Mouse (Mus musculus): ENCODE data around the gene Hook2.

Hook2 gene

GRCm38 (mm10) chr8:84987388-84987787 is 3.0 kb upstream of the Hook2 start:
- in situ Hi-C loops (cut with MseI, MboI), result no loop called here

GRCm38 (mm10) chr8:84987903-84988302 is 2.5 kb upstream of the Hook2 start:
- in situ Hi-C loops (cut with MseI, MboI), result no loop called here

GRCm38 (mm10) chr8:84989311-84989731 is 1.1 kb upstream of the Hook2 start:
- in situ Hi-C loops (cut with MseI, MboI), result no loop called here

- in situ Hi-C loops (cut with MseI, MboI), result no loop called here
These were observed 593 bp upstream of the Hook2 start for GRCm38 (mm10) chr8:84989810-84990209.

GRCm38 (mm10) chr8:84990836-84991235 is 433 bp downstream of the Hook2 start:
- in situ Hi-C loops (cut with MseI, MboI), result no loop called here

- in situ Hi-C loops (cut with MseI, MboI), result no loop called here
These were observed 4.0 kb downstream of the Hook2 start for GRCm38 (mm10) chr8:84994375-84994774.

- in situ Hi-C loops (cut with MseI, MboI), result no loop called here
These were observed 5.3 kb downstream of the Hook2 start for GRCm38 (mm10) chr8:84995680-84996079.

- in situ Hi-C loops (cut with MseI, MboI), result no loop called here
These were observed 6.6 kb downstream of the Hook2 start for GRCm38 (mm10) chr8:84996978-84997377.

- in situ Hi-C loops (cut with MseI, MboI), result no loop called here
These were observed 7.4 kb downstream of the Hook2 start for GRCm38 (mm10) chr8:84997649-84998295.

GRCm38 (mm10) chr8:85007686-85008085 is 17.3 kb downstream of the Hook2 start:
- in situ Hi-C loops (cut with MseI, MboI), result no loop called here

GRCm38 (mm10) chr8:85011242-85011641 is 20.8 kb downstream of the Hook2 start:
- in situ Hi-C loops (cut with MseI, MboI), result no loop called here

- in situ Hi-C loops (cut with MseI, MboI), result no loop called here
These were observed 22.9 kb downstream of the Hook2 start for GRCm38 (mm10) chr8:85013230-85013840.

- in situ Hi-C loops (cut with MseI, MboI), result no loop called here
These were observed 24.0 kb downstream of the Hook2 start, which contains the start of gene Best2 for GRCm38 (mm10) chr8:85014431-85014830. TSS of gene Best2 (minus strand) at chr8:85014531.

GRCm38 (mm10) chr8:85016724-85017123 is 26.3 kb downstream of the Hook2 start:
- in situ Hi-C loops (cut with MseI, MboI), result no loop called here

- in situ Hi-C loops (cut with MseI, MboI), result no loop called here
These were observed 26.8 kb downstream of the Hook2 start for GRCm38 (mm10) chr8:85017209-85017608.

- in situ Hi-C loops (cut with MseI, MboI), result no loop called here
These were observed 31.2 kb downstream of the Hook2 start for GRCm38 (mm10) chr8:85021514-85022055.

- in situ Hi-C loops (cut with MseI, MboI), result no loop called here
These were observed 33.4 kb downstream of the Hook2 start for GRCm38 (mm10) chr8:85023846-85024245.

- in situ Hi-C loops (cut with MseI, MboI), result no loop called here
These were observed 34.9 kb downstream of the Hook2 start, which contains the start of gene Asna1 for GRCm38 (mm10) chr8:85025098-85025932. TSS of gene Asna1 (minus strand) at chr8:85025281.

- in situ Hi-C loops (cut with MseI, MboI), result no loop called here
These were observed 36.5 kb downstream of the Hook2 start, which contains the start of gene Trir for GRCm38 (mm10) chr8:85026670-85027515. TSS of gene Trir (plus strand) at chr8:85026823.

- in situ Hi-C loops (cut with MseI, MboI), result no loop called here
These were observed 37.1 kb downstream of the Hook2 start for GRCm38 (mm10) chr8:85027516-85027855.

- in situ Hi-C loops (cut with MseI, MboI), result no loop called here
These were observed 37.5 kb downstream of the Hook2 start for GRCm38 (mm10) chr8:85027922-85028321.

Data from mouse trophoblast stem cell (cell line).